Mouse (Mus musculus): ENCODE measurements around the gene Heg1. TPM values are rescaled to one million over a fixed set of nuclear protein-coding genes. Genes with fewer than 3 reads are reported as not detected.

The Heg1 gene
- polyA plus RNA-seq, 1 experiment from 2014 or later: 4.6 TPM

- Histone ChIP-seq H3K4me1 (ENCODE audit: control insufficient read depth, insufficient read depth, low read length) (no peaks in the 10 kb centered on the region), H3K27ac (ENCODE audit: low read depth, low read length) (no peak overlapping the region), H3K4me3 (ENCODE audit: low read depth, low read length) (no peak overlapping the region), H3K9me3 (ENCODE audit: control insufficient read depth, low read length) (no peaks in the 10 kb centered on the region), H3K9ac (replicated peaks; ENCODE audit: low read depth, low read length) (no peak overlapping the region), H3K4me2 (ENCODE audit: low read depth, low read length) (no peak overlapping the region), H3K27me3 (ENCODE audit: control insufficient read depth, insufficient read depth, low read length) (no peaks in the 10 kb centered on the region), H3K36me3 (ENCODE audit: control insufficient read depth, insufficient read depth, low read length) (no peaks in the 10 kb centered on the region)
- WGBS: 91% methylated on average over 8 of the region's 8 CpGs
- ATAC-seq (ENCODE audit: low read depth): no peak
Measured at GRCm38 (mm10) chr16:33752904-33753578, 68.9 kb downstream of the Heg1 start.

GRCm38 (mm10) chr16:33755293-33755692, 71.1 kb downstream of the Heg1 start:
- H3K4me3 ChIP-seq (ENCODE audit: low read depth, low read length): no peak overlapping the region
- no peaks in the 10 kb centered on the region for H3K9me3 ChIP-seq (ENCODE audit: control insufficient read depth, low read length)
- H3K4me1 ChIP-seq (ENCODE audit: control insufficient read depth, insufficient read depth, low read length): no peaks in the 10 kb centered on the region
- no peaks in the 10 kb centered on the region for H3K27me3 ChIP-seq (ENCODE audit: control insufficient read depth, insufficient read depth, low read length)
- no peaks in the 10 kb centered on the region for H3K36me3 ChIP-seq (ENCODE audit: control insufficient read depth, insufficient read depth, low read length)
- H3K27ac ChIP-seq (ENCODE audit: low read depth, low read length): no peak overlapping the region
- 88% methylated on average over 8 of the region's 8 CpGs for WGBS
- H3K9ac ChIP-seq (replicated peaks; ENCODE audit: low read depth, low read length): no peak overlapping the region
- ATAC-seq (ENCODE audit: low read depth): no peak
- H3K4me2 ChIP-seq (ENCODE audit: low read depth, low read length): no peak overlapping the region

- ATAC-seq (ENCODE audit: low read depth): no peak
- Histone ChIP-seq H3K4me1 (ENCODE audit: control insufficient read depth, insufficient read depth, low read length) (no peaks in the 10 kb centered on the region), H3K4me2 (ENCODE audit: low read depth, low read length) (no peak overlapping the region), H3K4me3 (ENCODE audit: low read depth, low read length) (no peak overlapping the region), H3K27ac (ENCODE audit: low read depth, low read length) (no peak overlapping the region), H3K36me3 (ENCODE audit: control insufficient read depth, insufficient read depth, low read length) (no peaks in the 10 kb centered on the region), H3K27me3 (ENCODE audit: control insufficient read depth, insufficient read depth, low read length) (no peaks in the 10 kb centered on the region), H3K9ac (replicated peaks; ENCODE audit: low read depth, low read length) (no peak overlapping the region), H3K9me3 (ENCODE audit: control insufficient read depth, low read length) (no peaks in the 10 kb centered on the region)
- WGBS: 77% methylated on average over 16 of the region's 16 CpGs
Measured at GRCm38 (mm10) chr16:33755961-33756360, 71.8 kb downstream of the Heg1 start.

DNA sequence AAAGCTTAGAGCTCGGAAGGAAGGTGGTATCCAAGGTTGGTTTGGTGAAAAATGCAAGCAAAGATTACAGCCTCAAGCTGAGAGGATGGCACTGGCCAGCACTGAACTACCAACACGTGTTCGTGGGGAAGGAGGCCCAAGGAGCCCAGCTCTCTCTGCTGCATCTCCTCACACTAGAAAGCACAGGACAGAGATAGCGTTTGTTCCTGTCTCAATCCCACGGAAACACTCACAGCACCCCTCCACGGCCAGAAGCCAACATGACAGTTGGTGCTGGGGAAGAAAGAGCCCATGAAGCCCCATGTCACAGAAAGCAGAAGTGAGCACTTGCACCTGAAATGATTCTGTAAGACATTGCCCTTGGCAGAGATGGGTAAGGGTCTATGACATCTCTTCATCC, 72.2 kb downstream of the Heg1 start:
- H3K27ac ChIP-seq (ENCODE audit: low read depth, low read length): no peak overlapping the region
- H3K4me2 ChIP-seq (ENCODE audit: low read depth, low read length): no peak overlapping the region
- no peak for ATAC-seq (ENCODE audit: low read depth)
- no peaks in the 10 kb centered on the region for H3K9me3 ChIP-seq (ENCODE audit: control insufficient read depth, low read length)
- no peaks in the 10 kb centered on the region for H3K27me3 ChIP-seq (ENCODE audit: control insufficient read depth, insufficient read depth, low read length)
- no peaks in the 10 kb centered on the region for H3K36me3 ChIP-seq (ENCODE audit: control insufficient read depth, insufficient read depth, low read length)
- no peaks in the 10 kb centered on the region for H3K4me1 ChIP-seq (ENCODE audit: control insufficient read depth, insufficient read depth, low read length)
- WGBS: 73% methylated on average over 6 of the region's 6 CpGs
- H3K9ac ChIP-seq (replicated peaks; ENCODE audit: low read depth, low read length): no peak overlapping the region
- no peak overlapping the region for H3K4me3 ChIP-seq (ENCODE audit: low read depth, low read length)

DNA sequence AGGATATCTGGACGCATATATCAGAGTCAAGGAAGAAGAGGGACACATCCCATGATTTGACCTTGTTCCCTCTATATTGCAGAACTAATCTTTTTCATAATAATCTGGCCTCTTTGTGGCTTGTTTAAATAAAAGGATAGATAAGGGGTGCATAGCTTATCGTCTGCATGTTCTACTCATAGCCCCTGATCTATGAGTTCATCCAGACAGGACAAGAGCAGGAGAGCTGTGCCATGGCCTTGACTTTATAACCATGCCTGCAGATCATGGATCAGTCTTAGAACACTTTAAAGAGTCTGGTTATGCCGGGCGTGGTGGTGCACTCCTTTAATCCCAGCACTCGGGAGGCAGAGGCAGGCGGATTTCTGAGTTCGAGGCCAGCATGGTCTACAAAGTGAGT, 75.0 kb downstream of the Heg1 start:
- 94% methylated on average over 7 of the region's 7 CpGs for WGBS
- ATAC-seq (ENCODE audit: low read depth): no peak
- H3K27me3 ChIP-seq (ENCODE audit: control insufficient read depth, insufficient read depth, low read length): no peaks in the 10 kb centered on the region
- H3K9ac ChIP-seq (replicated peaks; ENCODE audit: low read depth, low read length): no peak overlapping the region
- H3K4me1 ChIP-seq (ENCODE audit: control insufficient read depth, insufficient read depth, low read length): no peaks in the 10 kb centered on the region; the same call in 1 of the 2 replicates
- no peaks in the 10 kb centered on the region for H3K9me3 ChIP-seq (ENCODE audit: control insufficient read depth, low read length)
- no peak overlapping the region for H3K27ac ChIP-seq (ENCODE audit: low read depth, low read length)
- no peak overlapping the region for H3K4me2 ChIP-seq (ENCODE audit: low read depth, low read length)
- H3K4me3 ChIP-seq (ENCODE audit: low read depth, low read length): no peak overlapping the region
- H3K36me3 ChIP-seq (ENCODE audit: control insufficient read depth, insufficient read depth, low read length): no peaks in the 10 kb centered on the region

DNA sequence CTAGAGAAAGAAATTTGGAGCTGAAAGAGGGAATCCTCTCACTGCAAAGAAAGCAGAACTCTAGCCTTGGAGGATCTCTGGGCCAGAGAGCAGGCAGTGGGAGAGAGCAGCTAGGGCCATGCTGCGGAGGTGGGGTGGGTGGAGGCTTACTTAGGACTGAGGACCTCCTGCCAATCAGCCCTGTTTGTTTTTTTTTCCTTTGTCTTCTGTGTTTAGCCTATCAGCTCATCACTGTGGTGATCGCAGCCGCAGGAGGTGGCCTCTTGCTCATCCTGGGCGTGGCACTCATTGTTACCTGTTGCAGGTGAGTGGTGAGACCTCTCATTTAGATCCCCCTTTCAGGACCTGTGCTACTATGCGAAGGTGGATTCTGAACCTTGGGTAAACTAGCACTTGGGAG, 76.4 kb downstream of the Heg1 start:
- H3K4me1 ChIP-seq (ENCODE audit: control insufficient read depth, insufficient read depth, low read length): peaks cover 5% of the 10 kb centered on the region; the same call in 1 of the 2 replicates
- no peaks in the 10 kb centered on the region for H3K9me3 ChIP-seq (ENCODE audit: control insufficient read depth, low read length)
- H3K4me2 ChIP-seq (ENCODE audit: low read depth, low read length): no peak overlapping the region
- no peak overlapping the region for H3K27ac ChIP-seq (ENCODE audit: low read depth, low read length)
- no peak overlapping the region for H3K9ac ChIP-seq (replicated peaks; ENCODE audit: low read depth, low read length)
- 63% methylated on average over 5 of the region's 5 CpGs for WGBS
- no peaks in the 10 kb centered on the region for H3K36me3 ChIP-seq (ENCODE audit: control insufficient read depth, insufficient read depth, low read length)
- H3K4me3 ChIP-seq (ENCODE audit: low read depth, low read length): no peak overlapping the region
- no peaks in the 10 kb centered on the region for H3K27me3 ChIP-seq (ENCODE audit: control insufficient read depth, insufficient read depth, low read length)
- no peak for ATAC-seq (ENCODE audit: low read depth)

GRCm38 (mm10) chr16:33760996-33761395, 76.8 kb downstream of the Heg1 start:
- no peaks in the 10 kb centered on the region for H3K27me3 ChIP-seq (ENCODE audit: control insufficient read depth, insufficient read depth, low read length)
- H3K9me3 ChIP-seq (ENCODE audit: control insufficient read depth, low read length): no peaks in the 10 kb centered on the region
- ATAC-seq (ENCODE audit: low read depth): no peak
- no peaks in the 10 kb centered on the region for H3K36me3 ChIP-seq (ENCODE audit: control insufficient read depth, insufficient read depth, low read length)
- H3K4me1 ChIP-seq (ENCODE audit: control insufficient read depth, insufficient read depth, low read length): peaks cover 5% of the 10 kb centered on the region; the same call in 1 of the 2 replicates
- H3K4me3 ChIP-seq (ENCODE audit: low read depth, low read length): no peak overlapping the region
- WGBS: 68% methylated on average over 11 of the region's 11 CpGs
- H3K9ac ChIP-seq (replicated peaks; ENCODE audit: low read depth, low read length): no peak overlapping the region
- H3K4me2 ChIP-seq (ENCODE audit: low read depth, low read length): no peak overlapping the region
- no peak overlapping the region for H3K27ac ChIP-seq (ENCODE audit: low read depth, low read length)

GRCm38 (mm10) chr16:33764501-33765193, 80.5 kb downstream of the Heg1 start:
- H3K9ac ChIP-seq (replicated peaks; ENCODE audit: low read depth, low read length): no peak overlapping the region
- H3K27me3 ChIP-seq (ENCODE audit: control insufficient read depth, insufficient read depth, low read length): no peaks in the 10 kb centered on the region
- no peaks in the 10 kb centered on the region for H3K9me3 ChIP-seq (ENCODE audit: control insufficient read depth, low read length)
- H3K27ac ChIP-seq (ENCODE audit: low read depth, low read length): no peak overlapping the region
- H3K4me2 ChIP-seq (ENCODE audit: low read depth, low read length): peak overlapping the region; percentile 15; the same call in 1 of the 2 replicates
- ATAC-seq (ENCODE audit: low read depth): peak; percentile 51; the same call in 1 of the 2 replicates
- H3K4me1 ChIP-seq (ENCODE audit: control insufficient read depth, insufficient read depth, low read length): peaks cover 5% of the 10 kb centered on the region; the same call in 1 of the 2 replicates
- no peak overlapping the region for H3K4me3 ChIP-seq (ENCODE audit: low read depth, low read length)
- H3K36me3 ChIP-seq (ENCODE audit: control insufficient read depth, insufficient read depth, low read length): no peaks in the 10 kb centered on the region
- whole genome bisulfite sequencing: 29% methylated on average over 12 of the region's 12 CpGs

DNA sequence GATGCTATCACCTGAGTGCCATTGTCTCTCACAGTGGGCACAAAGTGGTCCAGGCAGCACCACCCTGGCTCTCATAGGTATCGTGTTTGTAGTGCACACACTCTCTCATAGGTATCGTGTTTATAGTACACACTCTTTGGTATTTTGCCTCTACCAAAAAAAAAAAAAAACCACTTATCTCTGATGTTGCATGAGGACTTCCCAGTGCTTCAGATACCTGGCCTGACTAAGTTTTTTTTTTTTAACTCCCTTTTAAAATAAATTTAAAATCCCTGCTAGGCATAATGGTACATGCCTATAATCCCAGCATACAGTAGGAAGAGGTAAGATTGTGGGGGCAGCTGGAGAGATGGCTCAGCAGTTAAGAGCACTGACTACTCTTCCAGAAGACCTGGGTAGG, 81.3 kb downstream of the Heg1 start:
- Histone ChIP-seq H3K4me1 (ENCODE audit: control insufficient read depth, insufficient read depth, low read length) (peaks cover 5% of the 10 kb centered on the region; the same call in 1 of the 2 replicates), H3K4me2 (ENCODE audit: low read depth, low read length) (no peak overlapping the region), H3K36me3 (ENCODE audit: control insufficient read depth, insufficient read depth, low read length) (no peaks in the 10 kb centered on the region), H3K9me3 (ENCODE audit: control insufficient read depth, low read length) (no peaks in the 10 kb centered on the region), H3K9ac (replicated peaks; ENCODE audit: low read depth, low read length) (no peak overlapping the region), H3K27ac (ENCODE audit: low read depth, low read length) (no peak overlapping the region), H3K27me3 (ENCODE audit: control insufficient read depth, insufficient read depth, low read length) (no peaks in the 10 kb centered on the region), H3K4me3 (ENCODE audit: low read depth, low read length) (no peak overlapping the region)
- no peak for ATAC-seq (ENCODE audit: low read depth)
- 96% methylated on average over 2 of the region's 2 CpGs for WGBS
